ENCODE assay signal across 8 mouse cellular contexts in genomic region chr4:116721098-116721628, GRCm38 (mm10). TPM values are rescaled to one million over a fixed set of nuclear protein-coding genes. Genes with fewer than 3 reads are reported as not detected.
DNase-seq lines count a peak whose midpoint lies in the region; ATAC-seq and TF ChIP-seq lines count a peak whose summit lies in the region.

No protein-coding gene starts in this region.

- ATAC-seq in lung, embryonic 14.5 days (ENCODE audit: insufficient read depth) = no peak
- peak; percentile 72; the same call in 1 of the 2 replicates for ATAC-seq in intestine, embryonic 16.5 days
- ATAC-seq in neural tube, embryonic 14.5 days (ENCODE audit: low read depth) = no peak

- H3K9me3 ChIP-seq in lung, embryonic 14.5 days (ENCODE audit: low read depth, low read length) = no peaks in the 10 kb centered on the region
- H3K9me3 ChIP-seq in intestine, embryonic 16.5 days (ENCODE audit: control insufficient read depth, low read length) = no peaks in the 10 kb centered on the region
- H3K9me3 ChIP-seq in neural tube, embryonic 14.5 days (ENCODE audit: control insufficient read depth, low read length) = no peaks in the 10 kb centered on the region

- TF ChIP-seq CTCF in lung, embryonic 14.5 days (IDR thresholded peaks at IDR 0.05; ENCODE audit: low read depth) = no peak
- TF ChIP-seq CTCF in embryonic fibroblast, embryonic 13.5 days (IDR thresholded peaks at IDR 0.05; ENCODE audit: borderline replicate concordance, insufficient read depth, low read length) = no peak

- H3K4me2 ChIP-seq in lung, embryonic 14.5 days = peak overlapping the region; percentile 81
- peak overlapping the region; percentile 80 for H3K4me2 ChIP-seq in intestine, embryonic 16.5 days (ENCODE audit: low read depth, low read length)
- peak overlapping the region; percentile 95 for H3K4me2 ChIP-seq in neural tube, embryonic 14.5 days (ENCODE audit: low read depth, low read length)

- no peak for TF ChIP-seq POLR2A in embryonic fibroblast, embryonic 13.5 days (IDR thresholded peaks at IDR 0.05; ENCODE audit: low read depth, low read length)

- H3K4me1 ChIP-seq in lung, embryonic 14.5 days (ENCODE audit: insufficient read depth) = no peaks in the 10 kb centered on the region
- peaks cover 2% of the 10 kb centered on the region; the same call in 1 of the 2 replicates for H3K4me1 ChIP-seq in embryonic fibroblast, embryonic 13.5 days (ENCODE audit: control insufficient read depth, insufficient read depth, low read length)
- H3K4me1 ChIP-seq in intestine, embryonic 16.5 days (ENCODE audit: control insufficient read depth, insufficient read depth, low read length) = peaks cover 8% of the 10 kb centered on the region
- peaks cover 10% of the 10 kb centered on the region for H3K4me1 ChIP-seq in neural tube, embryonic 14.5 days (ENCODE audit: control insufficient read depth, insufficient read depth, low read length)

- peak overlapping the region; percentile 75 for H3K9ac ChIP-seq in lung, embryonic 14.5 days
- H3K9ac ChIP-seq in intestine, embryonic 16.5 days (ENCODE audit: low read depth, low read length) = peak overlapping the region; percentile 90
- peak overlapping the region; percentile 54 for H3K9ac ChIP-seq in neural tube, embryonic 14.5 days (replicated peaks; ENCODE audit: low read depth, low read length)

- peak overlapping the region; percentile 78 for H3K4me3 ChIP-seq in lung, embryonic 14.5 days (ENCODE audit: low read depth, low read length)
- peak overlapping the region; percentile 63 for H3K4me3 ChIP-seq in embryonic fibroblast, embryonic 13.5 days (ENCODE audit: insufficient read depth, low read length)
- peak overlapping the region; percentile 93 for H3K4me3 ChIP-seq in intestine, embryonic 16.5 days (ENCODE audit: low read length)
- H3K4me3 ChIP-seq in neural tube, embryonic 14.5 days (ENCODE audit: low read depth, low read length) = peak overlapping the region; percentile 67

- no peaks in the 10 kb centered on the region for H3K27me3 ChIP-seq in lung, embryonic 14.5 days (ENCODE audit: insufficient read depth, low read length)
- H3K27me3 ChIP-seq in intestine, embryonic 16.5 days (replicated peaks; ENCODE audit: control insufficient read depth, insufficient read depth, low read length) = no peaks in the 10 kb centered on the region
- H3K27me3 ChIP-seq in neural tube, embryonic 14.5 days (ENCODE audit: control insufficient read depth, insufficient read depth, low read length) = no peaks in the 10 kb centered on the region

- under 1% methylated on average over 29 of the region's 29 CpGs for WGBS in lung, embryonic 14.5 days
- WGBS in intestine, embryonic 16.5 days = under 1% methylated on average over 22 of the region's 29 CpGs
- WGBS in neural tube, embryonic 14.5 days = 1% methylated on average over 24 of the region's 29 CpGs

- H3K27ac ChIP-seq in lung, embryonic 14.5 days (ENCODE audit: low read depth) = peak overlapping the region; percentile 68
- H3K27ac ChIP-seq in embryonic fibroblast, embryonic 13.5 days (ENCODE audit: insufficient read depth, low read length) = peak overlapping the region; percentile 8
- H3K27ac ChIP-seq in intestine, embryonic 16.5 days (ENCODE audit: low read length) = peak overlapping the region; percentile 89
- peak overlapping the region; percentile 58; the same call in 1 of the 2 replicates for H3K27ac ChIP-seq in neural tube, embryonic 14.5 days (ENCODE audit: low read depth, low read length)

- no peaks in the 10 kb centered on the region for H3K36me3 ChIP-seq in lung, embryonic 14.5 days (ENCODE audit: insufficient read depth)
- H3K36me3 ChIP-seq in intestine, embryonic 16.5 days (ENCODE audit: control insufficient read depth, insufficient read depth, low read length) = no peaks in the 10 kb centered on the region
- H3K36me3 ChIP-seq in neural tube, embryonic 14.5 days (ENCODE audit: control insufficient read depth, insufficient read depth, low read length) = no peaks in the 10 kb centered on the region

- no peak for DNase-seq in lung, embryonic 14.5 days
- DNase-seq in lung, postnatal 4 days = no peak
- DNase-seq in retina, embryonic 14.5 days (ENCODE audit: low spot score) = no peak
- no peak for DNase-seq in embryo, embryonic 11 days
- no peak for DNase-seq in right cerebral cortex, postnatal 25 days

RNA-seq across cellular contexts. Expression of gene Tesk2, which starts 0.4 kb away (rescaled TPM):
- 6.6 and 7.8 TPM in 2 replicates for polyA plus RNA-seq in lung, embryonic 14.5 days (2014; fragmentation: Nextera tagmentation; extraction: Ambion mirVana)
- polyA plus RNA-seq in embryonic fibroblast, embryonic 13.5 days (2011; ENCODE audit: insufficient read length, low read depth, missing spikeins) = 6.3 and 7.8 TPM in 2 replicates
- polyA plus RNA-seq in intestine, embryonic 16.5 days (2015; fragmentation: Nextera tagmentation; extraction: Ambion mirVana) = 10.4 and 11.6 TPM in 2 replicates
- polyA plus RNA-seq in neural tube, embryonic 14.5 days (2014; fragmentation: Nextera tagmentation; extraction: Ambion mirVana) = 2.8 and 3.7 TPM in 2 replicates

RNA-seq across cellular contexts. Expression of gene Ccdc163, which starts 12.9 kb away (rescaled TPM):
- polyA plus RNA-seq in lung, embryonic 14.5 days (2014; fragmentation: Nextera tagmentation; extraction: Ambion mirVana) = 30.0 and 35.1 TPM in 2 replicates
- polyA plus RNA-seq in embryonic fibroblast, embryonic 13.5 days (2011; ENCODE audit: insufficient read length, low read depth, missing spikeins) = 21.8 and 33.8 TPM in 2 replicates
- 21.3 and 22.6 TPM in 2 replicates for polyA plus RNA-seq in intestine, embryonic 16.5 days (2015; fragmentation: Nextera tagmentation; extraction: Ambion mirVana)
- polyA plus RNA-seq in neural tube, embryonic 14.5 days (2014; fragmentation: Nextera tagmentation; extraction: Ambion mirVana) = 8.4 and 9.0 TPM in 2 replicates

RNA-seq across cellular contexts. Expression of gene Mmachc, which starts 13.0 kb away (rescaled TPM):
- 18.0 and 20.7 TPM in 2 replicates for polyA plus RNA-seq in lung, embryonic 14.5 days (2014; fragmentation: Nextera tagmentation; extraction: Ambion mirVana)
- polyA plus RNA-seq in embryonic fibroblast, embryonic 13.5 days (2011; ENCODE audit: insufficient read length, low read depth, missing spikeins) = 18.6 and 22.6 TPM in 2 replicates
- 20.7 and 22.7 TPM in 2 replicates for polyA plus RNA-seq in intestine, embryonic 16.5 days (2015; fragmentation: Nextera tagmentation; extraction: Ambion mirVana)
- 16.1 and 18.6 TPM in 2 replicates for polyA plus RNA-seq in neural tube, embryonic 14.5 days (2014; fragmentation: Nextera tagmentation; extraction: Ambion mirVana)

RNA-seq across cellular contexts. Expression of gene Prdx1, which starts 35.8 kb away (rescaled TPM):
- polyA plus RNA-seq in lung, embryonic 14.5 days (2014; fragmentation: Nextera tagmentation; extraction: Ambion mirVana) = 1,429 and 1,485 TPM in 2 replicates
- 887 and 980 TPM in 2 replicates for polyA plus RNA-seq in embryonic fibroblast, embryonic 13.5 days (2011; ENCODE audit: insufficient read length, low read depth, missing spikeins)
- polyA plus RNA-seq in intestine, embryonic 16.5 days (2015; fragmentation: Nextera tagmentation; extraction: Ambion mirVana) = 1,384 and 1,485 TPM in 2 replicates
- 311 and 387 TPM in 2 replicates for polyA plus RNA-seq in neural tube, embryonic 14.5 days (2014; fragmentation: Nextera tagmentation; extraction: Ambion mirVana)

Comparison
In these comparisons a context has a peak if more than half of its experiments do, and no peak if none do; other contexts are left out.
1. H3K27ac ChIP-seq: peak in every context shown above with its lines; median percentile 89 in intestine, embryonic 16.5 days; 68 in lung, embryonic 14.5 days; 58 in neural tube, embryonic 14.5 days; 8 in embryonic fibroblast, embryonic 13.5 days.